Mouse (Mus musculus): ENCODE measurements around the gene Glo1.

The Glo1 gene

GRCm38 (mm10) chr17:30575941-30576773 is 50.5 kb downstream of the Glo1 start, which contains the start of gene Btbd9:
Gene Btbd9, minus strand, starts transcription at chr17:30576488.
- peak; percentile 94 for DNase-seq

- peak; percentile 40 to 54 for DNase-seq
Measured at GRCm38 (mm10) chr17:30575121-30575904, 51.4 kb downstream of the Glo1 start.

- DNase-seq, result no peak
Measured at GRCm38 (mm10) chr17:30574783-30575075, 51.9 kb downstream of the Glo1 start.

- DNase-seq, result peak; percentile 31 to 55
Measured at GRCm38 (mm10) chr17:30573990-30574782, 52.5 kb downstream of the Glo1 start.

DNA sequence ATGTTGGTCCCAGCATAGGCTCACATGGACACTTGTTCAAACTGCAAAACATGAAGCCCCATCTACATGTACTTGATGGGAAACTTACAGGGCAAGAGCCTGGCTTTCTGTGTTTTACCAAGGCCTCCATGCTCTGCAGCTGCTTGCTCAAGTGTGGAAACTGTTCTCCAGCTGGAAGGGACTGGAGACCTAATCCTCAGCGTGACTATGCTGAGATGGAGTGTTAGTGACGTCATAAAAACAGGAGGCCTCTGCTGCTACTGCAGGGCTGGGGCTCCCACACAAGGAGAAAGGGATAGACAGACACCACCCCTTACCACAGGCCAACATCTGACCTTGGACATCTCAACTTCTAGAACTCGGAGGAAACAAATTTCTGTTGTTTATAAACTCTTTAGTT is 55.7 kb downstream of the Glo1 start:
- DNase-seq, result peak in 1 of 2 experiments; percentile 29

DNA sequence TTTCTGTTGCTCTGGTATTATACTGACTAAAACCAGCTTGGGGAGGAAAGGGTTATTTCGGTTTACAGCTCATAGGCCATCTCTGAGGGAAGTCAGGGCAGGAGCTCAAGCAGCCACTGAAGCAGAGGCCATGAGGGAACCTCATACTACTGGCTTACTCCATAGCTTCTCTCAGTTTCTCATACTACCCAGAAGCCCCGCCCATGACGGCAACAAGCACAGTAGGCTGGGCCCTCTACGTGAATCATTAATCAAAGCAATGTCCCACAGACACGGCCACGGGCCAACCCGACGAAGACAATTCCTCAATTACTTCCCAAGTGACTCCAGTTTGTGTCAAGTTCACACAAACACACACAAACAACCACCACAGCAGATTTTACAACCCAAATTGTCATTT is 56.5 kb downstream of the Glo1 start:
- DNase-seq, result peak; percentile 72 to 84

- DNase-seq, result no peak
Measured at GRCm38 (mm10) chr17:30568473-30568872, 58.2 kb downstream of the Glo1 start.

GRCm38 (mm10) chr17:30564971-30565370 is 61.7 kb downstream of the Glo1 start:
- no peak for DNase-seq

- DNase-seq, result no peak
Measured at GRCm38 (mm10) chr17:30564407-30564806, 62.3 kb downstream of the Glo1 start.

GRCm38 (mm10) chr17:30563484-30564075 is 63.1 kb downstream of the Glo1 start:
- no peak for DNase-seq

GRCm38 (mm10) chr17:30562770-30563169 is 63.9 kb downstream of the Glo1 start:
- no peak for DNase-seq

DNA sequence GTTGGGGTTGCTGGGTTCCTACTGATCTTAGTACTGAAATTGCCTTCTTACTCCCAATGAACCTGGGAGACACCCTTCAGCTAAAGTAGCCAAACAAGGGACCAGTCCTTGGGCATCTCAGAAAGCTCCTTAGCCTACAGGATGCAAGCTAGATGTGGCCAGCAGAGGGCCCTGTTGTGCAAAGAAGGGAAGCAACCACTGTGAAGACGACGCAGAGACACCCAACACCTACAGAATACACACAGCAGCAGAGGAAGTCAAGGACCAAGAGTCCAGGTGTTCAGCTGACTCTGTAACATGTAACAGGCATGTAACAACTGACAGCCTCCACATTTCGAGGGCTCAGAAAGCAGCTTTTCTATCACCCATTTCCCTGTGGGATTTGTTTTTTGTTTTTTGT is 67.1 kb downstream of the Glo1 start:
- peak; percentile 75 to 79 for DNase-seq

GRCm38 (mm10) chr17:30558623-30559022 is 68.0 kb downstream of the Glo1 start:
- no peak for DNase-seq

DNA sequence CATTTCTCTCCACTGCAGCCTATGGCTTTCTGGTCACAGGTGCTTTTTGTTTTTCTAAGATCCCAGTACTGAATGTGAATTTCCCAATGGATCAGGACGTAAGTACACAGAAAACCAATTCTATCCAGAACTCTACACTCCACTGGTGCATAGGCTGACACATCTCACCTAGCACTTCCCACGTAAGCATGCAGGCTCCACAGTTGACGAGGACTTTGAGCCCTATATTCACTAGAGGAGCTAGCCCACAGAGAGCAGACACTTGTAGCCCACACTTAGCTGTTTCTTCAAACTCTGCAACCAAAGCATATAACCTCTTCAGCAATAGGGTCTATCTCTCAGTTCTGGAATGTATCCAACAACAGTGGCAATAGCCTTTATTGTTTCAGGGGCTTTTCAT is 70.2 kb downstream of the Glo1 start:
- DNase-seq, result no peak

GRCm38 (mm10) chr17:30553027-30553937 is 73.4 kb downstream of the Glo1 start:
- no peak for DNase-seq

DNA sequence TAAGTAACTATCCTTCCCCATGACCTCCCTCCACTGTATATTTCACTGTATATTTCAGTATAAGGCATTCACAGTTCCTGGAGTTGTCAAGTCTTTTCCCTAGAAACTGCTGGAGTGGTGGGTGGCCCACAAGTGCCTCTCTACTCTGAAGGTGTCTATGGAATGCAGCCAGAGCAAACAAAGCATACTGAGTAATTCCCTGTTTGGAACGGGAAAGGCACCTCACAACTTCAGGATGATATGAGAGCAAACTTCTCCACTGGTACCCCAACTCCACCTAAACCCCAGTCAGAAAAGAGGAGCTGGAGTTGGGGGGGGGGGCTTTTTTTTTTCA is 75.9 kb downstream of the Glo1 start:
- peak; percentile 70 to 75 for DNase-seq

- no peak for DNase-seq
Measured at GRCm38 (mm10) chr17:30549899-30550773, 76.5 kb downstream of the Glo1 start.

GRCm38 (mm10) chr17:30539098-30539497 is 87.6 kb downstream of the Glo1 start:
- no peak for DNase-seq

DNA sequence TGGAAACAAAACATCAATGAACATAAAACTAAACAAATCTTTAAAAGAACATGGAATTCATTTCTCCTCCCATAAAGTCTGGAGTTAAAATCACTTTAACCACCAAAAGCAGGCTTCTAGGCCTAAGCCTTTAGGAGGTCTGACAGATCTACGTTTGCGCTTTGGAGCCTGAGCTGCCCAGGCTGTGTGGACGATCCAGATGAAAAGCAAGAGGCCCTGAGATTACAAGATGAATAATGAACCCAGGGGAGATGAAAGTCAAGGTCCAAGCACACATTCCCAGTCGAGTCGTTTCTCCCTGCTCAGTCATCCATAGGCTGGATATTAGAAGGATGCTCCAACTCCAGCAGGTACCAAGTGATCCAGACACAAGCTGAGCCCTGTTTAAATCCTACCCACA is 90.0 kb downstream of the Glo1 start:
- DNase-seq, result no peak

All from lung, adult 18-20 months (tissue).